Mouse (Mus musculus): ENCODE measurements around the gene Mbip.
A peak's percentile ranks its signal among the peaks of the same experiment; 100 is the strongest.

Gene Mbip

DNA sequence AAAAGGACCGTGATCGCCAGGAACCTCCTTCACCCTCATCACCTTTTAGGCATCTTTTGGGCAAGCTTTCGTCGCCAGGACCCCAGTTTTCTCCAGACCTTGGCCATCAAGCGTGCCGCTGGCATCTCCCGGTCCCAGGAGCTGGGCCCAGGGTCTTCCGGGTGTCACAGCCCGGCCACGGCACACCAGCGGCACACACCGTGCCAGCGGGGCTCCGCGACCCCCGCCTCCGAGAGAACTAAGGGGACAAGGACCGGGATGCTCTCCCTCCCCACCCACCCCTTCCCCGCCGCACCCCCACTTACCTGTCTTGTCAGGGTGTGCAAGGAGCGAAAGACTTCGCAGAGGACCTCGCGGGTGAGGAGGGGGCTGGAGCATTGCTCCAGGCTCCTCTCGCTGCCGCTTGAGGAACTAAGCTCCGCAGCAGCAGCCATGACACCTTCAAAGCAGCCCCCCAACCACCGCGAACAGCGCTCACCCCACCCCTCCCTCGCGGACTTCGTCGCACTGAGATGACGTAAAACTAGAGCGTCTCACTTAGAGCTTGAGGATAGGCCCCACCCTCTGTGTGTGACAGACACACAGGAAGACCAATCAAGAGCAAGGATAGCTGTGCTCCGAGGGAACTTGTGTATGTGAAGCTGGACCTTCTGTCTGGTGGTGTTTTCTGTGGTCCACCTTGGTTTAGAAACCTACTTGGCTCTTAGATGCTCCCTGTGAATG, at the start of gene Mbip:
Gene Mbip (minus strand): TSS at position 528 of the 723 bp plus-strand sequence.
- DNase-seq (ENCODE audit: extremely low spot score, low spot score), result peak; percentile 98

DNA sequence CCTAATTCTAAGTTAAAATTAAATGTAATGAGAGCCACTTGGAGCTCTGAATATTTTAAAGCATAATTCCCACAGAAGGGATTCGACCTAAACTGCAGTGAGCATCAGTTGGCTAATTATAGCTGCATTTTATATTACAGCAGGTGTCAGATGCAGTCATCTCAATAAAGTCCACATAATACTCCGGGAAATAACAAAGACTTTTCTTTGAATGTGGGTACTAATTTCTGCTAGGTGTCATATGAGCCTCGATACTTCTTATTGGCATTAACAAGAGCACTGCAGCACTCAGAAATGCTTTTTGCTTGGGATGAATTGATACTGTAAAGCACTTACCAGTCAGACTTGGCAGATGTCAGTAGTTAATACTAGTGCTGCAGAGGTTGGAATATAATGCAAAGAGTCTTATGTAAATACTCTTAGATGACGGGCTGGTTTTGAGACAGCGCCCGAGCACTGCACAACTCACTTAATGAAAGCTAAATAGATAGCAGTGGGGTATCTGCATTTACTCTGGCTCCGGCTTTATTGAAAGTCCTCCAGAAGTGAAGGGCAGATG, 42.0 kb upstream of the Mbip start:
- no peak for DNase-seq (ENCODE audit: extremely low spot score, low spot score)

DNA sequence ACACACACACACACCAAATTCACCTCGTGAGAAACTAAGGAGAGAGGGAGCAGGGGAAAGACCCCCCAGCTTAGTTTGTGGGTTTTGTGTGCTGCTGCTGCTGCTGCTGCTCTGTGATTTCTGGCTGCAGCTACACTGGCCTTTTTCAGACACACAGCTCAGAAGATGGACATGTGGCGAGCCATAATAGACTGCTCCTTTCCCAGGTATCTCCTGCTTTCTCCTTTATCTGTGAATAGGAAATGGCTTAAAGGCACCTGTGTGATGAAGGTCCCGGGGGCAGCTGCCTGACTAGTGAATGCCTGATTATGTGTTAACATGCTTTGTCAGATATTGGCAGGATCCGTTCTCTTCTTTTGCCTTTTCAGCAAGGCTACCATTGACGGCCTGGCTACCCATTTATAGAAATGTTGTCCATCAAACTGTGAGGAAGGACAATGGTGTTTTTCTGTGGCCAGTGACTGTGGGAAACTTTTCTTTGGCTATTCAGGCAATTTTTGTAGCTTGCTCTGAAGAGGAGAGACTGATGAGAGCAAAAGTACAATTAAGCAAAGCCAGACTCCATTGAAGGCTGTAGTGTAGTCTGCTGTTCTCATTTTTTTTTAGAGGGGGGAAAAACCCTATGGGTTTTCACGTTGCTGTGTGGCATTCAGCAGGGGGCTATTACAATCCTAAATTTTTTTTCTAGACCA, 41.4 kb upstream of the Mbip start:
- DNase-seq (ENCODE audit: extremely low spot score, low spot score), result no peak

DNA sequence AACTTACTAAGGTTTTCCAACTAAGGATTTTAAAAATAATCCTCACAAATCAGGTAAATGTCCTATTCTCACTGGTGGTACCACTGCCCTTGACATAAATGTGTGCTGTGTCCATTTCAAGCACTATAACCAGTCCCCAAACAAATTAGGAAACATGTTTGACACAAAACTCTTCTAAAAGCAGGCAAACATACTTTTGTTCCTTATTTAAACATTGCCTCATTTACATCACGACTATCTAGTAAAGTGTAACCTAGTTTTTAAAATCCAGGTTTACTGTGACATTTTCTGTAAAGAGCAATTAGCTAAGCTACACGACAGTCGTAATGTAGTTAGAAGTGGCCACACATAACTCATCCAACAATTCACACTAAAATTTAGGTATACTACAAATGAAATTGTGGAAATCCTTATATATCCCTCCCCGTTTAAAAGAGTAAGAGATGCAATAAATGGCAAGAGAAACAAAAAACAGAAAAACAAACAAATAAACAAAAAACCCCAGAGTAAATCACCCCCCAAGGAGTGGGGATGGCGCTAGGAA, 851 bp downstream of the Mbip start:
- no peak for DNase-seq (ENCODE audit: extremely low spot score, low spot score)

DNA sequence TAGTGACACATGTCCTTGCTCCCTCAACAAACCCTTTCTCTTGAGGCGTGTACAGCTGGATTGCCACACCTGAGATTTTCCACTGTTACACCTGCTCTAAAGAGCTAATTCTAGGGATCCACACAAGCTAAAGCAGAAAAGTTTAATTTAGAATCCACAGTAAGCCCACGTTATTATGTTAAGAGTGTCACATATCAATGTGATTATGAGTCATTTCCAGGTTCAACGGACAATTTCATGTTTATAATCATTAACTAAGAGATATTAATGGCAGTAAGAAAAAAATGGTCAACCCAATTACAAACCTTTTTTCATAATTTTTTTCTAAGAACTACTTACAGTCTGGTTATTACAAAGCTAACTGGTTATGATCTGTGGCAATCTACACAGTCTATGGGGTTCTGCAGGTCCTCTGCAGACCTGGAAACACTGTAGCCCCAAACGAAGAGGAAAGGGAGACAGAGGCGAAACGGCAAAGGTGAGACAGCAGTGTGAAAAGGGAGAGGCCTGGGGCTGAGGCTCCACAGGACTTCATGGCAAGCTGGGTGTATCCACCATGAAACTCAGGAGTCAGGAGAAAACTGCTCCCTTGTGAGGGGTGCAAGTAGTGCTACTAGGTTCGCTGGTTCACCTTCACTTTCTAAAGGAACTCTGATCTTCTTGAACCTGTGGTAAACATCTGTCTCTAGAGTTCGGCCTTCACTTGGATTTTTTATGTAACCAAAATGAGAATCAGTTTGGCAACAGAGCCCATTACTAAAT, 6.2 kb downstream of the Mbip start:
- DNase-seq (ENCODE audit: extremely low spot score, low spot score), result no peak

DNA sequence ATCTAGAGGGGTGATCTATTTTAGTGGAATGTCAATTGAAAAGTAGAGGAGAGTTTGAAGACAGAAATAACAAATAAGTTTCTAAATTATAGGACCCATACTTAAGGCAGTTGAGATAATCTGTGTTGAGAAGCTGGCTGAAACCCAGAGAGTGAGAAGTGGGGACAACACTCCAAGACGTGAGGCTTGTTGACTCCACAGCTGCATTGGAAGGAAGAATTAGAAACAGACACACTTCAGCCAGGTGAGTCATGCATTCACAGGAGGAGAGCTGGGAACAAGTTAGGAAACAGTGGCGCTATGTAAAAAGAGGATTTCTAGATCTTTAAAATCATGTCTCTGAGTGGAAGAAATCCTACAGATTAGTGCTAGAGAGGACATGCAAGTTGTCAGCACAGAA, 12.2 kb downstream of the Mbip start:
- no peak for DNase-seq (ENCODE audit: extremely low spot score, low spot score)

DNA sequence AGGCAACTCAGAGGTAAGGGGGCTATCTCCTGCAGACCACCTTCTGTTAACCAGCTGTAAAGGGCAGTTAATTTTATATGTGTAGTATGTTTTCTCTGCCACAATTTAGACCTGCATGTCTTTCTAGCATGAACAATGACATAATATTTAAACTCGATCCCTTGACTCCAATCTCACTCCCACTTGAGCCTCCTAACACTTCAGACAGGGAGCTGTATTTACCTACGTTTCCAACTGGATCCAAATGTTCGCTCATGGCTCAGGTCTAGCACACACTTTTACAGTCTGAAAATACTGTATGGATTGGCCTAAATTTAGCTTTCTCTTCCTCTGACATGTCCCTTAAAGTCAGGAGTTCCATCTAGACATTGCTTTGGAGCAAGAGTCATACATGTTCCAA, 13.2 kb downstream of the Mbip start:
- DNase-seq (ENCODE audit: extremely low spot score, low spot score), result no peak

DNA sequence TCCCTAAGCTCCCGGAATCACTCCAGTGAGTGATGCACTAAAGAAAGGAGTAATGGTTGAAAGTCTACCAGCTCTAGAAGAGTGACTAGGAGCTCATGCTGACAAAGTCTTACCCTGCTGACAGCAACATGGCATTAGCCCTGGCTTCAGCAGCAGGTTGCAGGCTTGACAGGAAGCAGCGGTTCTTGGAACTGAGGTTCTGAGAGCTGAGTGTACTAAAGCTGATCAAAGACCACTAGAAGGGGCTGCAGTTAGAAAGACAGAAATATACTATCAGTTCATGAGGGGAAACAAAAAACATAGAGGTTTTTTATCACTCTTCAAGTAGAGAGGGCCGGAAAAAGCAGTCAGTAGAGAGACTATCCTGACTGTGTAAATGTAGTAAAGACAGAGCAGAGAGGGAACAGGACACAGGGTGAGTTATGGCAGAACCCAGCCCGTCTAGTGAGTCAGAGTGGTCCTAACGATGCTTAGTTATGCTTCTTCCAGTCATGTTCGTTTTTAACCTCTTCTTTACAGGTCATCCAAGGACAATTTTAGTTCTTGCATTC, 18.2 kb downstream of the Mbip start:
- no peak for DNase-seq (ENCODE audit: extremely low spot score, low spot score)

DNA sequence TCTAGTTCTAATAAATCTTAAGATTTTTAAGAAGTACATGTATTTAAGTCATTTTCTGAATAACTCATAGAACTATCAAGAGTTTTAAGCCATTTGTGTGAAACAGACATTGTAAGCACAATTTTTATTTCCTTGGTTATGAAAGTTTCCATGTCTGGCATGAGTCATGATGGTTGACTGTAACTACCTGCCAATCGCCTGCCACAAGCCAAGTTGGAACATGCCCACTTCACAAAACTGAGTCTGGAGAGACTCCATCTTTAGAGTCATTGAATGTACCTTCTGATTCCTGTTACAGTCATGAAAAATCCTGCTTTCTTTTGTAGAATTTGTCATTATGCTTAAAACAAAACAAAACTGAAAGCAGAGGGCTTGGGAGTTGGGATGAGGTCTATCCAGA, 19.8 kb downstream of the Mbip start:
- DNase-seq (ENCODE audit: extremely low spot score, low spot score), result no peak

DNA sequence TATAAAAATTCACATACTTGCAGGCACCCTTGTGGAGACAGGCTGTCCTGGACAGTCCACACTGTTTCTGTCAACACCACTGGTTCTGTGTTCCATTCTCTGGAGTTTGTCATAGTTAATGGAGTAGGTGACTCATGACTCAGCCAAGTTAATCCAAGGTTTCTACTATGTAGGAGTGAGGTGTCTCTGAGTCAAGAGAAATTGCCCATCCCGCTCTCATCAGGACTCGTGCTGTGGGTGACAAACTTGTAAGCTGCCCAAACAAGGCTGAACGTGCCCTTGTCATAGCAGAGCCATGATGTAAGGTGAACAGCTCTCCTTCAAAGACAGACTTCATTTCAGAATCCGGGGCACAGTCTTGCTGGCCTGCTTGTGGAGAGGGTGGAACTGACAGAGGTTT, 26.8 kb downstream of the Mbip start:
- no peak for DNase-seq (ENCODE audit: extremely low spot score, low spot score)

DNA sequence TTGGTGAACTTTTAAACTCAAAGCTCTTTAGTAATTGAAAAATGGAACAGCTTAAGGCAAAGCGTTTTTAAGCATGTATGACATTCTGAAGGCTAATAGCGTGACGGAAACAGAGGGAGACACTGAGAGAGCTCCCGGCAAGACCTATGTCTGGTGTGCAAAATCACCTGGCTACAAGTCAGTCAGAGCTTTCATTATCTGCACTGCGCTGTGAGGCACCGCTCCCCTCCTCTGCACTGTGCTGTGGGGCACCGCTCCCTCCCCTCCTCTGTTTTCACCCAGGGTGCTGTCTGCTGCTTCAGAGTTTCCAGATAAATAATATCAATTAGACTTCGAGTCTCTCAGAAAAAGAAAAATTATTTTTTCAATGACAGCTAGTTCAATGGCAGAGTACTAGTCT, 27.6 kb downstream of the Mbip start:
- DNase-seq (ENCODE audit: extremely low spot score, low spot score), result no peak

DNA sequence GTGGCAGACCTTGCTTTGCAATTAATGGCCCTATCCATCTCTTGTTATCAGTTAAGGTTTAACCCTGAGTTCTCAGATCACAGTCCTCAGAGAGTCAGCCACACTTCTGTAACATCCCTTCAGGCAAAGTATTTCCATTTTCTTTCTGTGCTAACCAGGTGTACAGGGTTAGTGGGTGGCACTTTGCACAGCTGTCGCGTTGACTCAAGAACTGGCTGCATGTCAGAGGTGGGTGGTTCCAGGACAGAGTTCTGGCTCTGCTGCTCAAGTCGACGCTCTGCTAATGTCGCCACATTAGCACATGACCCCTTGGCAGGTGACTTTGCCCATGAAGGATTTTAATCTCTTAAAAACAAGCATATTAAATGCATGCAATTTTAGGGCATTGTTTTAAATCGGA, 39.9 kb downstream of the Mbip start:
- no peak for DNase-seq (ENCODE audit: extremely low spot score, low spot score)

DNA sequence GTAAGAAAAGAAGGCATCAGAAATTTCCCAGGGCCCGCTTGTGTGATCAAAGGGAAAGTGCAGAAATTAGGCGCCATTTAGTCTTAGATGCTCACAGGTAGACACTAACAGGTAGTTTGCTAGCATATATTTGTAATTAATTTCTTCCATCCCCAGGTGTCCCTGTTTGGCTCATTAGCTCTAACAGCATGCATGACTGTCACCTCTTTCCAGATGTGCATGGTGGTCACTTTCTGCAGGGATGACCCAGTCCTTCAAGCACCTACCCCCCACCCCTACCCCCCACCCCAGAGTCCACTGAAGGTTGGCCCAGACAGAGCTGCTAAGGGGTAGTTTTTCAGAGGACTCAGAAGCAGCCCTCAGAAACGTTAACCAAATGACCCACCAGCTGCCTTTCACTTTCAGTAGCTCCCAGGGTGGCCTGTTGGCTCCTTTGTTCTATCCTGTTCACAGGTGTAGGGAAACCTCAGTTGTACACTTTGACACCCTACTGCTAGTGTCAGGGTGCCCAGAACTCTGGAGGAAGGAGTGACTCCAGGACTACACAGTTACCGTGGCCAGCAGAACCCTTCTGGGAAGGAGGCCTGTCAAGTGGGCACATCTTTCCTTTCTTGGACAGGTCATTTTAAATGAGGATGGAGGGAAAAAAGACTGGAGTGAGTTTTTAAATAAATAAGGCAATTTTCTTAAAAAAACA, 43.2 kb downstream of the Mbip start:
- DNase-seq (ENCODE audit: extremely low spot score, low spot score), result no peak

DNA sequence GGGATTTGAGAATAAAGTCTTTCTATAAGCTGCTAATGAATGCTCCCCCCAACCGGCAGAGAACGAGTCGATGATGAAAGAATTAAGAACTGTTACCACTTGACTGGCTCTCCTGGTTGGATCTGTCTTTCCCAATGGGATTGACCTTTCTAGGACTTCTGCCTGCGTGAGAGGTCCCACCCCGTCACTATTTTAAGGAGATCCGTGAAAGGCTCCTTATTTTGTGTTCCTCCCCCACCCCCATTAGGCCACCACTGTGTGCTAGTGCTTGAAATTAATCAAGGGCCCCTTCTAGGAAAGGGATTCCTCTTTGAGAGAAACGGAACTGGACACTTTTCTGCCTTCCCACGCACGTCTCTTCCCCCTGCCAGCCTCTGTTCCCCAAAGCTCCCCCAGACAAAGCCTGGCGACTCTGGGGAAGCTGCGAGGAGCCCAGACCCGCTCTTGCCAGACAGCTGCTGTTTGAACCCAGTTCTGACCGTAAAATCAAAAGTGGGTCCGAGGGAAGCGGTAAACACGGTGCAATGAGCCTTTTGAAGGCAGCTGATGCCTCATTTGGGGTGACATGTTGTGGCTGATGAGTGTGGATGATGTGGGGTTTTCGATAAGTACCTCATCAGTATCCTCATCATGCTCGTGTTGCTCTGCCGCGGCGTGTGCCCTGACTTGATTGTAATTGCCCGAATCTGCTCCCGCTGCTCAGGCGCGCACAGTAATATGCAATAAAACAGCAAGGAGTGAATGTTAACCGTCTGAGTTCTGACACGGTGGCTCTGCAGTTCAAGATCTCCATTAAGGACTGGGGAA, 44.0 kb downstream of the Mbip start:
- DNase-seq (ENCODE audit: extremely low spot score, low spot score), result peak; percentile 46

DNA sequence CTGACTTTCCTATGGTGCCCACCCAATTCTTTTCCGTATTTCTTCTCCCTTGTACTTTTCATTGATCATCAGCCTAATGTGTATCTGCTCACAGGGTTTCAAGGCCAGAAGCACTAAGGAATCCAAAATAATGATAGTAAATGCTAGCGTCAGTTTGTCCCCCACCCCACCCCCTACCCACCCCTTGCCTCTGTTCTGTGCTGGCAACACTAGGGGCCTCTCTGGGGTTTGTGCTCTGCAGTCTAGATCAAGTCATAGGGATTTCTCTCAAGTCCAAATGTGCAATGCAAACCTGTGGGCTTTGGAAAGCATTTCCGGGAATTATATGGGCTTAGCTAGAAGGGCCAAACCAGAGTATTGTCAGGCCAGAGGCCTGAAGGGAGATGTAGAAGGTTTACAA, 46.1 kb downstream of the Mbip start:
- DNase-seq (ENCODE audit: extremely low spot score, low spot score), result no peak

DNA sequence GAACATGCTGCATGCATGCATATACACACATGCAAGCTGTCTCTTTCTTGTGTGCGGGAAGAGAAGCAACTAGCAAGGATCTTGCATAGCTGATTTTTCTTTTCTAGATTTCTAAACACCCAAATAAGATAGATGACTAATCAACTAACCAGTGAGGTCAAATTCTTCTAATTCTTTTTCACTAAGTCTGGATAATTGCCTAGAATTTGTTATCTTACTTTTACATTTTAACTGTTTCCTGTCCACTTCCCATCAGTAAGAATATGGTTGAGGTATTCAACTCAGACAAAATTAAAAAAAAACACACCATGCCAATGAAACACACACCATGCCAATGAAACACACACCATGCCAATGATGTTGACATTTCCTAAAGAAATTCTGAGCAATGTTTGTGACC, 46.8 kb downstream of the Mbip start:
- DNase-seq (ENCODE audit: extremely low spot score, low spot score), result no peak

DNA sequence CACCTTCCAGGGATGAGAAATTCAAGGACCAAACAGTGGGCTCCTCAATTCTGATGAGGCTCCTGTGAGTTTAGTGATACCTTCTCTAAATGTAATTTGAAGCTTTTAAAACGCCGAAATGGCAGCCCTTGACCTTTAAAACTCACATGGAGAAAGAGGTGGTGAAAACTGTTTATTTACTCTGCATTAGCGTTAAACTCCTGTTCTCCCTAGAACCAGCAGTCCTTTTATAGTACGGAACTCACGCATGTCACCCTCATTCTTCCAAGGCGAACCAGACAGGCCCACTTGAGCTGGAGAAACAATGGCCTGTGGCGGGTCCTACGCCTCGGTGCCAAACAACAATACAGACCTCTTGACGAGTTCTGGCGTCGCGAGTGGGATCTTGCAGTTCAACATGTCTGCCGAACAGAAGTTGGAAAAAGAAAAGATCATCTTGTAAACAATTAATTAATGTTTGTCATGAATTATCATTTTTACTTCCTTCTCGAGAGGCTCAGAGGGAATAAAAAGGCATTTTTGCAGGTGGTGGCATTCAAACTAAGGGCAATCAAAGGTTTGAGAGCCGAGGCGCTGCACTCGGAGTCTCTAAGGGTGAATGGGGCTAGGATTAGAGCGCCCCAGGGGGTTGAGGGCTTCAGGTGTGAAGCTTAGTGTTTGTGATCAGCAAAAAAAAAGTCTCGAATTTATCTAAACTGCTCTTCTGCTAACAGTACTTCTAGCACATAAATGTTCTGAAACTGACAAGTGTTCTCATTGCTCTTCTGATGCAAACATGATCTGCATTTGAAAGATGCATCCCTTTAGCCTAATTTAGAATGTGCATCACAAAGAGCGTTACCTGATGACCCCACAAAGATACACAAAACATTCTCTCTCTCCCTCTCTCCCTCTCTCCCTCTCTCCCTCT, 47.5 kb downstream of the Mbip start:
- DNase-seq (ENCODE audit: extremely low spot score, low spot score), result no peak

DNA sequence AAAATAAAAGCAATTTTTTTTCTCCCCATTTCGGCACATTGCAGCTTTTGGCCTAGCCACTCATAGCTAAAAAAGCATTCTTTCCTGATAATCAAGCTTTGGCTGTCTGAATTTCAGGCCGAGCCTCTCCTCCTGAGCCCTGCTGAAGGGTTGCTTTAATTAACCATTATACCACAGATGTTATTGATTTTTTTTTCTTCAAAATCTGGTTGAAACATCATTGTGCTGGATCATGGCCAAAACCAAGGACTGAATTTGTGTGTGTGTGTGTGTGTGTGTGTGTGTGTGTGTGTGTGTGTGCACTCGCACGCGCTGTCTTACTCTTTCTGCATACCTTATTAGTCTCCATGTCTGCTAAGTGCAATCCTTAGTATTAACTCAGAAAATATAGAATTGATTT, 48.6 kb downstream of the Mbip start:
- no peak for DNase-seq (ENCODE audit: extremely low spot score, low spot score)

DNA sequence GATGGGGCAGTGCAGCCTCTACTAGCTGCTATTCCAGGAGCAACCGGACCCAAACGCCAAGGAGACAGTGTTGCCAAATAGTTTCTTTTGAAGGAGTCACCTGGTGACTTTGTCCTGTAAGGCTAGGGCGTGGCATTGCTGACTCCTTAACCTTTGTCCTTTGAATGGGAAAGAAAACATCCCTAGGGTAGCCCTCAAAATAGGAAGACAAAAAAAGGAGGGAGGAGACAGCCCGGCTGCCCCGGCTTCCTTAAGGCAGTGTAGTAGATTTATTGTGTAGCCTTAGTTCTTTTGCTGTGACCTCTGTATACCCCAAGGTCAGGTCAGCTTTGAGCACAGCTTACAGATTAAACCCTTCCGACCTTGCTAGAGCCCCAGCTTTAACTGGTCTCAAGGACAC, 49.2 kb downstream of the Mbip start:
- DNase-seq (ENCODE audit: extremely low spot score, low spot score), result no peak
